Mouse (Mus musculus) Muller cell, postnatal 12 days (primary cell): Measurements from ENCODE around the gene Tex35.
A peak's percentile ranks its signal among the peaks of the same experiment; 100 is the strongest.

ENCODE experiments used
- DNase-seq: peaks from one replicate; pipeline ENCODE4 v3.0.0-alpha.2; 2015; ENCODE audit errors: inconsistent ontology term

Gene Tex35

DNA sequence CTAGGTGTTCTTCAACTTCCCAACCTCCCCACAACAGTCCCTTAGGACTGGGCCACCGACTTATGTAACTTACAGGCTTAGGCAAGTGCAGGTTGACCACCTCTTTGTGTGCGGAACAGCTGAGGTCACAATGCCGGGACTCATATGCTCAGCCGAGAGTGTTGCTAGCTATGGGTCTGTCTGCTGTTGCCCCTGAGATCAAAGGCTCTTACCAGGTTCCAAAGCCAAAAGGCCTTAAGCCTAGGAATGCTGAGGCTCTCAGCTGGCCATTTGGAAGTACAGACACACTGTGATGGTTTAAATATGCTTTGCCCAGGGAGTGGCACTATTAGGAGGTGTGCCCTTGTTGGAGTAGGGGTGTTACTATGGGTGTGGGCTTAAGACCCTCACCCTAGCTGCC lies at the start of gene Tex35:
Gene Tex35, minus strand, starts transcription at position 101 of the 400 bp plus-strand sequence.
- no peak for DNase-seq

DNA sequence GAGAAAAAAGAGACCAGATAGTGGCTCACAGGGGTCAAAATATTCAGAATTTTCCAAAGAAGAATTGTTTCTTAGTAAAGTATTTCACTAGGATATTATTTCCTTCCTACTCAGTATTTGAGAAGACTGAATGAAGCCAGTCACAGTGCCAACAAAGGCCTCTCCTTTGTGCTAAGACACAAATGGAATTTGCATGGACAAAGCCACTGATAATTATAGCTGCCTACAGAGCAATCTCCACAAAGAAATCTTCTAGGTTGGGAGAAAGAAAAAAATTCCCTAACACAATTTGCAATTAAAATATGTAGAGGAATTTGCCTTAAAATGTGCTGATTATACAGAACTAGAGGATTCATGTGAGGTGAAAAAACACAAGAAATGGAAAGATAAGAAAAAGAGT lies 45.3 kb upstream of the Tex35 start:
- DNase-seq, result peak; percentile 88

DNA sequence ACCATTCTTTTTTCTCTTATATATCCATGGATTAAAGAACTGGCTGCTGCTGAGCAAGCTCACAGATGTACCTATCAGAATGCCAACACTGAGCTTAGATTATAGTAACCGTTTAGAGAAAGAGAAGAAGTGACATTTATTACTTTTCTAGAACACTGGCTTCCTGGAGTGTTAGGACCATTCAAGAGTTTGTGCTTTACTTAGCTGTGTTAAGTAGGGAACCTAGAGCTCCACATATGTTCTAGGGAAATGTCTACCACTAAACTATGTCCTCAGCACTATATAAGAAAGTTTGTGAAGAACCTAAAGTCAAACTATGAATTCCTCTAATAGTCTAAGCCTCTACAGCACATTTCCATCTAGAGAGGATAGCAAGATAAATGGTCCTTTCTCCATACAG lies 41.6 kb upstream of the Tex35 start:
- DNase-seq, result no peak

DNA sequence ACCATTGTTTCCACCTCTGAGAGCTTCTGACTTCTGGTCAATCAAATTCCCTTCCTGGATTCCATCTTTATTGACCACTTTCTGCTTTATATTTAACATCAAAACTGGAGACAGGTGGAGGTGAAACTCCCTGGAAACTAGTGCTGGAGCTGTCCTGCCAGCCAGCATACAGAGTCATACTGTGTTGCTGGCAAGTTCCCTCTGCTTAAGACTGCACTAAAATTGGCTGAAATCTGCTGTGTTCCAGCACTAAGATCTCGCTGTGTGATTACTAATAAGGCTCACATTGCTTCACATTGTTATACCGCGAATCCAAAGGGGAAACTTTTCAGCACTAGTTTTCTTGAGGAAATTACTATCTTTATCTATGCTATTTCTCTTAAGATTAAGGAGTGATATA lies 36.1 kb upstream of the Tex35 start:
- DNase-seq, result no peak

DNA sequence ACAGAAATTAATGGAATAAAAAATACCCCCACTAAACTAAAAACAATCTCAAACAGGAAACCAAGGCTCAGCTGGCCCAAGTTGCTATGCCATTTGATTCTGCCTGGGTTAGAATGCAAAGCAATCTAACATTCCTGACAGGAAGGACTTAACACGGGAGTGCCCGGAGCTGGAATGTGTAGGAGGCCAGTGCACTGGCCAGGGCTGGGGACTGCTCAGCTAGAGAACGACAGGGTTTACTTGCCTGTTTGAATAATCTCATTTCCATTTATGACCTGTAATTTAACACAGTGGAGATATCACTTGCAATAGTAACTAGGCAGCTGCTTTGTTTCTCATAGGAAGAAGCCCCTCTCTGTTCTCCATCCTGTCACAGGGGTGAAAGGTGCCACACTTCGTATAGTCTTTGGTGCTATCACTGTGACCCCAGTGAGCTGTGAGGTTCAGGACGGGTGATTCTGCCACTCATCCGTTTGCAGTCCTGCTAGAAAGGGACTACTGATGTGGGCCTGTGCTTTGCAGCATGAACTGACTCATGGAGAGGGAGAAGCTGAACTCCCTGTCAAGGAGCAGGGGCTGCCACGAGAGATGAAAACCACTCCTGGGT lies 34.9 kb upstream of the Tex35 start:
- DNase-seq, result no peak

DNA sequence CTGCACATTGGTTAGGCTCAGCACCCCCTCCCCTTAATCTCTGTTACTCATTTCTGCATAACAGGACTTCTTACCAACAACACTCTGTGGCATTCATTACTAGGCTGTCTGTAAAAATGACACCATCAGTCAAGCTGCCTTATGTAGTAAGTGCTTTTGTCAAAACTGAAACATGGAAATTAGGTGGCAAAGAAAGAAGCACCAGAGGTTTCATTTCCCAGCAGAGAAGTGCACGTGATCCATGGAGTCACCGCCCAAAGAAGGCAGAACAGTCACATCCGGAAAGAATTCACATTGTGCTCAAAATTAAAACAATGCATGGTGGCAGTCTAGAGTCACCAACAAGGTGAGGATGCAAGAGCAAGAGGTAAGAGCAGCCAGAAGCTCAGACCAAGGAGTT lies 32.5 kb upstream of the Tex35 start:
- DNase-seq, result no peak

DNA sequence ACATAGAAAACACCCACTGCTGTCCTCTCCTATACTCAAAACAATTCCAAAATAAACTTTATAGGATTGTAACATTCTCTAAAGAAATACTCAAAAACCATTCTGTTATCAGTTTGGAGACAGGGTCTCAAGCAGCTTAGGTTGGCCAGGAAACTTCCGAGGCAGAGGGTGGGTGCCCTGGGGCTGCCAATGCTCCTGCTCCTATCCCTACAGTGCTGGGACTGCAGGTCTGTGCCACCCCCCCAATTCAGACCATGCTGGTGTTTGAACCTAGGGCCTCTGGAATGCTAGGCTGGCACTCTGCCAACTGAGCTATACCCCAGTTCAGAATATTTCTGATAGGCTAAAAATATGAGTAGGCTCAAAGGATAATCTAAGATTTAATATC lies 29.4 kb upstream of the Tex35 start:
- no peak for DNase-seq

DNA sequence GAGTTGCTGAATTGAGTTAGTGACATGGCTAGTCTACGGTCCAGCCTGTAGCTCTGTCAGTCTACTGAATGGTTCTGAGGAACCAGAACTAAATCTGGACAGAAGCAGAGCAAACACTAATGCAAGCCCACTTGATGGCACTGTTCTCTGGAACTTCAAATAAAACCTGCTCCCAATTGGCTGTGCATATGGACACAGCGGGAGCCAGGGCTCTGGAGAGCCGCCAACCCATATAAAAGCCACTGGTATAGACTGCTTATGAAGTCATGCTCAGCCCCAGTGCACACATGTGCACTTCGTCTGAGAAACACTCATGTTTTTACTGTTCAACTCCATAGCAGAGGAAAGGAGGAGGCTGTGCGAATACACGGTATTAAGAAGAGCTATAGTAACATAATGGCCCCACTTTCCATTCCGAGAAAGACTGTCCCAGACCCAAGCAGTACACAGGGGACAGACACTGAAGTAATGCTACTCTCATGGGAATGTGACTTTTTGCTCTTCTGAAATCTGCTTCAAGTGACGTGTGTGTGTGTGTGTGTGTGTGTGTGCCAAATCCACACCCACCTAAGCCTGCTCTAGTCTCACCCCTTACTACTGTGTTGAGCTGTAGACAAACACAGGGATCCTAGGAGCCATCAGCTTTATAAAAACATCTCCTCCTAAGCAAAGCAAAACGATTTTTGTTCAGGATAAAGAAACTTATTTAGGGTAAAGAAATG lies 28.8 kb upstream of the Tex35 start:
- no peak for DNase-seq

DNA sequence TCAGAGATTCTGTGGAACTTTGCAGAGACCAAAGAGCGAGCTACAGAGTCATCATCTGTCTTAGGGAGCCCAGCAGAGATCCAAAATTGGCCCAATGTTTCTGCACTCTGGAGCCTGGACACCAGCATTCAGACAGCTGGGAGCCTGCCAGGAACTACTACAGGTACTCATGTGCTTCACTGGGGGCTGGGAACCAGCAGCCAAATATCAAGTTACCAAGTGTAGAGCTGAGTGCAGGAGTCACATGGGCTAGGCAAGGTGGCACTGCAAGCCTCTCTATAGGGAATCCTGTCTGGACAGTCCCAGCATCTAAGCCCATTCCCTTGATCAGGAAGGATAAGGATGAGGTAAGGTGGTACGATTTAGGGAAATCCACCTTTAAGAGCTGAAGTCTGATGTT lies 19.7 kb upstream of the Tex35 start:
- DNase-seq, result no peak

DNA sequence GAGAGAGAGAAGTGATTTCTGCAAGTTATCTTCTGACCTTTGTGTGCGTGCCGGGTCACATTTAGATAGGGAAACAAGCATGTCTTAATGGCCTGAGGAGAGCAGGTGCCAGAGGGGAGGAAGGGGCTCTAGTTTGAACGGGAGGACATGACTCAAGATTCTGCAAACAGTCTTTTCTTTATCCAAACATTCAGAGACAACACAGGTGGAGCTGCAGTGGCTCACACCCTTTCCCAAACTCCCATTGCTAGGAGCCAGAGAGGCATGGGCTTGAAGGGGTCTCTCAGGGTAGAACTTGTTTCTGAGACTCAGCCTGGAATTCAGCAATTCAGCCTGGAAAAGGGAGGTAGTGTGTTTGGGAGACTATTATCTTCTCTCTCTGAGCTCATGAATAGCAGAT lies 15.4 kb upstream of the Tex35 start:
- DNase-seq, result no peak

DNA sequence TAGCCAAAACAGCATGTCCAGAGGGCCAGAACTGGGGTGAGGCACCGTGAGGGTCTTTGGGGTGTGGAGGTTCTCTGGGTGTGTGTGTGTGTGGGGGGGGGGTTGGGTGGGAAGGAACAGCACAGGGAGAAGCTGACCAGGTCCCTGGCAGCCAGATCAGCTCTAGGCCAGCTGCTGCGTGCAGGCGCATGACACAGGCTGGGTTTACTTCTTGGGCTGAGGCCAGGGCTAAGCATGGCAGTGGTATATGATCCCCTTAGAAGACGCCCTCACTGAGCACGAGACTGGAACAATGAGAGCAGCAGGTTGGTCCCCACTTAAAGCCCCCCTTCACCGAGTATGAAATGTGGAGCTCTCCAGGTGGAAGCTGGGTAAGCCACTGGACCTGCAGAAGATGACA lies 10.7 kb upstream of the Tex35 start:
- DNase-seq, result no peak

DNA sequence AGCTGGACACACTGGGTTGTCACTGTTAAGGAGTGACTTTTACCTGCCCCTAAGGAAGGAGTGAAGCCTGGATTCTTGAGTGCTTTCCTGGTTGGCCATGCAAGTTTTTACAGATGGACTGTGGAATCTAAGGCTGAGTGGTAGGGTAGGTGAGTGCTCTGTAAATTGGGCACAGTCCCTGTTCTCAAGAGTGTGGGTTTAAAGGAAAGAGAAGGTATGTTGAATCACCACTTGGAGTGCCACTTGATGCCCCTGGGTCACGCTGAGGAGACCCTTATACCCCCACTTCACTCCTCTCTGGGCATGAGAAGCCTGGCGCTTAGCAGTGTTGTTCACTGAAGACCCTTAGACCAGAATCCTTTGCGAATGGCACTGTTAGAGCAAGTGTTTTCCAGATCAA lies 9.0 kb upstream of the Tex35 start:
- DNase-seq, result no peak

DNA sequence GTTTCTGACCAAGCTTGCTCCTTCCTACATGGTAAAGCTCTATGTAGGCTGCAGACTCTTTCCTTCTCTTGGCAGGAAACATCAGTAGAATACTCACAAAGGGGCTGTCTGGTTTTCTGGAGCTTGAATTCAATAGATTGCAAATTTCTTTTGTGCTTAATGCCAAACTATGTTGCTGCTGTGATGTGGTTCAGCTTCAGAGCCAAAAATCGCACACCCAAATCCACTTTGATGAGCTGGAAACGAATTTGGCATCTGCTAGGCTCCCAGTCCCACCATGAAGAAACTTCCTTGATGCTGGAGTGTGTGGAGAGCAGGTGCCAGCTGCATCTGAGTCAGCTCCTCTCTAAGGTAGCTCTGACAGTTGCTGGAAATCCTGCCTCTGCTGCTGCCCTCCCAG lies 6.0 kb upstream of the Tex35 start:
- DNase-seq, result peak; percentile 98

DNA sequence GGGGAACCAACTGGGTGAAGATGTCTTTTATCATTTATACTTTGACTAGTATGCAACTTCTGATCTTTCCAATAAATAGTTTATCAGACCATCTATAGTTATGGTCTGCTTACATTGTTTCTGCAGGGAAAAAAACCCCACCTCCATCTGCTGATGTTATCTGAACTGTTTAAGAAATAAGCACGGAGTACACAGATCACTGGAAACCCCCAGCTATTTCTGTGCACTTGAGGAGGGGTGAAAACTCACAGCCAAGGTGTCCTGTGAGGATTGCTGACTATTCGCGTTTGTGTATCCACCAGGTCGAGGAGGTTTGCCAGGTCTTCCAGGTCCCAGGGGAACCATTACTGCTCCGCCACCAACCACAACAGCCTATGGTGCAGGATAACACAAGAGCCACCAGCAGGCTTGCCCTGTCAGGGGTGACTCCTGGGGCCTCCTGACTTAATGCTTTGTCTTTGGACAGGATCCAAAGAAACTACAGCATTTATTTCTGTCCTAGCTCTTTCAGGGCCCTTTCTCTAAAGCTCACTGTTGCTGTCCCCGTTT lies 1.9 kb upstream of the Tex35 start:
- DNase-seq, result no peak

DNA sequence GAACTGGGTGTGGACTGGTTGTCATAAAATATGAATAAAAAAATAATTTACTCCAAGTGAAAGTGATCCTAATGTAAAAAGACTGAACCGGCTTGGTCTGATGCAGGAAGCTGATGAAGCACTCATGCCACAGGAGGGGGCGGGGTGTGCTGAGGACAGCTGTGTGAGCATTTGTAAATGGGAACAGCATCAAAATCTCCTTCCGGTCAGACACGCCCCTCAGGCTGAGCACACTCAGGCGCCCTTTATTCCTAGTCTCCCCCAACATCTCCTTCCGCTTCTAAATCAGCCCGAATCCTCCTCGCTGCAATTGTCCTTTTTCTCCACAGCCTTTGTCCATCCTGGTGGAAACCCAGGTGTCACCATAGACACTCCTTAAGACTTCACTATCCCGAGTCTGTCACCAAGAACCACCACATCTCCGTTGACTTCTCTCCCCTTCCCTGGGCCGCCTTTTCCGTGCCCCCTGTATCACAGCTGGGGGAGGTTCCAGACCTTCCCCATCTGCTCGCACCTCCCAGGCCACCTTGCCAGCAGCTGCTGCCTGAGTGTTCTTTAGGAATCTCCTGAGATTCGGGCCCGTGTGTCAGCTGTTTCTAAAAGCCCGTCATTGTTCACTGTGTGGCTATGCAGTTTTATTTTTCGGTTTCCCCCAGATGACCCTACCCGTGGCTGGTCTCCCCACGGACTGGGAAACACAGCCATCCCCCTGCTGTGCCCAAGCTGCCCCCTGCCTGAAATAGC lies 7.2 kb downstream of the Tex35 start:
- DNase-seq, result peak; percentile 57

DNA sequence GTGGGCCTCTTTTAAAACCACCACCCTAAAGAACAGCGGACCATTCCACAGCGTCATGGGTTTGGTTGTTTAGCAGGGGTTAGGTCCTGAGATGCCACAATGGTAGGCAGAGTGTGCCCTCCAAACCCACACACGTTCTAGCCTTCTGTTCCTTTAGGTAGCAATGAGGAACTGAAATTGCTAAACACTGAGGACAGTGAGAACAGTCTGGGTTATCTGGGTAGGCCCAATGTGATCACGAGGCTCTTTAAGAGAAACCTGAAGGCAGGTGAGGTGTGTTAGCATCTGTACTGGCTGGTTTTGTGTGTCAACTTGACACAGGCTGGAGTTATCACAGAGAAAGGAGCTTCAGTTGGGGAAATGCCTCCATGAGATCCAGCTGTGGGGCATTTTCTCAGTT lies 12.9 kb downstream of the Tex35 start:
- no peak for DNase-seq

DNA sequence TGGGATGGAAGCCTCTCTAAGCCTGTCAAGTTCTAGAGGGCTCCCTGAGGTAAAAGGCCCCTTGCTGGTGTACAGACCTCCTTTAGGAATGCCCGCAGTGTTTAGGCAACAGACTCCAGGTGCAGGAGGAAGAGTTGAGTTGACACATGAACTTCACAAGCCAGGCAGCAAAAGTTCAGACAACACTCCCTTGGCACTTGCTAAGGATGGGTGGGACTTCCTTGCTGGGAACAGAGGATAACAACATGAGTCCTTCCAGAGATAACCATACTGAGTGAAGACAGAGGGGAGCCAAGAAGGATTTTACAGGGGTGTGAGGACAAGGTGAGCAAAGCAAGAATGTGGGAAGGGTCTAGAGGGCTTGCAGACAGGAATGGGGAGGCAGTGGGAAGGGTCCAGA lies 15.9 kb downstream of the Tex35 start:
- no peak for DNase-seq

DNA sequence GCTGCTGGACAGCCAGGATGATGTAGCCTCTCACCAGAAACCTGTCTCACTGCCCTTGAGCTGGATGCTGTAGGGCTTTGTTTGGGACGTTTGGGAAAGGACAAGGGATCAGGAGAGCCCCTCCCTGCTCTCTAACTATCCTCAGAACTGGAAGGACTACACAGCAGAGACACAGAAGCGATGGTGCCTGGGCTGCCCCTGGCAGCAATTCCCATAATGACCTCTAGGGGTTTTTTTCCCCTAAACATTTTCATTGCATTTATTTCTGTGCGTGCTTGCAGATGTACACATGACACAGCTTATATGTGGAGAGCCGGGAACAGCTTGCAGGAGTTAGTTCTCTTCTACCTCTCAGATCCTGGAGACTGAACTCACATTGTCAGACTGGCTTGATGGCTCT lies 16.3 kb downstream of the Tex35 start:
- no peak for DNase-seq

DNA sequence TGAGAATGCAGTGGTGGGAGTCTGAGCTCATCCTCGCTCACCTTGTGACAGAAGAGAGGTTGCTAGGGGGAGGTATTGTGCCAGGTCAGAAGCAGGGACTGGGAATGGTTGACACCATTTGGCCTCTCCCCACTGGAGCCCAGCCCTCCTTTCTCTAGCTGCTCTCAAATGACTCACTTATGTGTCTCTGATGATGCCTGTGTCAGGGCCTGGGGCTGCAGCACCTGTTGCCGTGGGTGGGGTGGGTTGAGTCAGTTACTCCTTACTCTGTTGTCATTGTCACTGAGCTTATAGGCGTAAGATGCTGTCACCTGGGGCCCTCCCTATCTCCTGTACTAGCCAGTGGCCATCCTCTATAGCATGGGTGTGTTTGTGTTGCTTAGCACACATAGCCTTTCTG lies 17.6 kb downstream of the Tex35 start:
- peak; percentile 60 for DNase-seq

DNA sequence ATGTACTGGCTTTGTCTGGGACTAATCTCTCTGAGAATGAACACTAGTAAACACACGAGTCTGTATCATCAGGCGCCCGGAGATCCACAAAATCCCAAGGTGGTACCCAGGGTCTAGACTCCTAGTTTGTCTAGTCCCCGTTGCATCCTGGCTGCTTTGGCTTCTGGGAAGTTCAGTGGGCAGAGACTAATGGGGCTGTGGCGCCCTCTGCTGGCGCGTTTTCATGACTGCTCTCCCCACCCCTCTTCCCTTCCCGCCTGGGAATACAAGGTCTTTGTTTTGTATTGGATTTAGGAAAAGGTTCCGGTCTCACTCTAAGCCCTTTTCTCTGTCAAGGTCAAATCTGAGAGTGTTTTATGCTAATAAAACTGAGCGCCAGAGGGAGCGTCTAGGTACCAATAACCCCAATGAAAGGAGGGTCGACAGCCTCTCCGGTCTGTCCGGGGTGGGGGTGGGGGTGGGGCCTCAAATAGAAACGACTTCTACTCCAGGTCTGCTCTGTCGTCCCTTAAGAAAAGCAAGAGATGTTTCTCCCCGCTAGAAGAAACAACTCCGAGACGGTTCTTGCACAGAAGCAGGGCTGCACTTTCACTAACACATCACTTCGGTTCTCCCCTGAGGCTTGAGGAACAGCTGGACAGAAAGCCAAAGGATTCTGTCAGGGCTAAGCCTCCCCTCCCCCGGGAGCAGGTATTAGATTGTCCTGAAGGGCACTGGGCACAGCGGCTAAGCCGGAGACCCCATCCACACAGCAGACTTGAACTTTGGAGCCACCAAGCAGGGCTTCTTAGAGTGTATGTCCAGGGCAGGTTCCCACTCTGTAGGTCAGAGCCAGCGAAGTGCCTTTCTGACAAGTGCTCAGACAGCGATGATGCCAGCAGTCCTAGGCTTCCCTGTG lies 22.1 kb downstream of the Tex35 start:
- peak; percentile 62 for DNase-seq

DNA sequence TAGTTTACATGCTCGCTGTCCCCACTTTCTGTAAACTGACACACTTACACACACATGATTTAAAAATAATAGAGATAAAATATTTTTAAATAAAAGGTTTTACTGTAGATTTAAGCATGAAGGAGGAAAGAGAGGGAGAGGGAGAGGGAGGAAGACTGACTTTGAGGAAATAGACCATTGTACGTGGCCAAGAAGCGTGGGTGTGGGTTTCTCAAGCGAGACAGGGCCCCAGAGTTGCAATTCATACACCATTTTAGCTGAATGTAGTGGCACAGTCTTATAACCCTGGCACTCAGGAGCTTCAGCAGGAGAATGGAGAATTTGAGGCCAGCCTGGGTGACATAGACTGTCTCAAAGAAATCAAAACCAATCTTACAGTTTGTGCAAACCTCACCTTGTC lies 25.5 kb downstream of the Tex35 start:
- no peak for DNase-seq

DNA sequence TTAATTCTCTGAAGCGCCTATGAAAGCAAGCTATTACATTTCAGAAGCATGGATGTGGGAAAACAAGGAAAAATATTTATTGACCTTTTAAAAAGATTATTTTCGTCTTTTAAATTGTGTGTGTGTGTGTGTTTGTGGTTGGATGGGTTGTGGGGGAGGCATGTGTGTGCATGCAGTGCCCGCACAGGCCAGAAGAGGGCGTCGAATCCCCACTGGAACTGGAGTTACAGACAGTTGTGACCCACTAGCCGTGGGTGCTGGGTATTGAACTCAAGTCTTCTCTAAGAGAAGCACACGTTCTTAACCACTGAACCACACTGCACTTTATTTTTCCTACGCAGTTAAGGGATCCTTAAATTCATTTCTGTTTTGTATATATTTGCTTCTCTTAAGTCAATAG lies 26.5 kb downstream of the Tex35 start:
- DNase-seq, result no peak
